Mouse (Mus musculus): ENCODE results near the gene Slc45a3.

- no peak for TF ChIP-seq MYOD1 (IDR thresholded peaks at IDR 0.05; ENCODE audit: control insufficient read depth, insufficient read length, low read depth)
- no peak for TF ChIP-seq CTCF (IDR thresholded peaks at IDR 0.05; ENCODE audit: control insufficient read depth, insufficient read depth, insufficient read length)
- no peak for TF ChIP-seq CEBPB (IDR thresholded peaks at IDR 0.05; ENCODE audit: low read depth)
- TF ChIP-seq MAX (IDR thresholded peaks at IDR 0.05) = no peak
Measured at GRCm38 (mm10) chr1:132028413-132028812, 65.6 kb downstream of the Slc45a3 start.
